Mouse (Mus musculus): Measurements from ENCODE around the gene Ift81.

DNA sequence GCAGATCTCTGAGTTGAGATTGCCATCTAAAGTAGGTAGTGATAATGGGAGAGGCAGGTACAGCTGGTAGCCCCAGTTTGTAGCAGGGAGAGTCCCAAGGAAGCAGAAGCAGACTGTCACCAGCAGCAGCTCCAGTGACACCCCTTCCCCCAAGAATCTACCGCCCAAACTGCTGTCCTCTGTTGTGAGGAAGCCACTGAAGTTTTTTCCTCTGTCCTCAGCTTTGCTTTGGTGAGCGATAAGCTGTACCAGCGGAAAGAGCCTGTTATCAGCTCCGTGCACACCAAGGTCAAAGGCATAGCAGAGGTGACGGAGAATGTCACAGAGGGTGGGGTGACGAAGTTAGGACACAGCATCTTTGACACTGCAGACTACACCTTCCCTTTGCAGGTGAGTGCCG lies 38.2 kb upstream of the Ift81 start:
- TF ChIP-seq ZNF384 (IDR thresholded peaks at IDR 0.05; ENCODE audit: low read depth, low read length) (no peak), MAFK (IDR thresholded peaks at IDR 0.05; ENCODE audit: insufficient read depth, low read depth, low read length) (no peak), CHD2 (IDR thresholded peaks at IDR 0.05; ENCODE audit: low read depth, low read length) (no peak), ZC3H11A (IDR thresholded peaks at IDR 0.05; ENCODE audit: borderline replicate concordance, low read depth, low read length) (no peak), HCFC1 (IDR thresholded peaks at IDR 0.05; ENCODE audit: borderline replicate concordance, insufficient read depth, low read length) (no peak)
